Mouse (Mus musculus) retina, adult 2 months (tissue): ENCODE measurements around the gene Tspan15.

Experiments
- DNase-seq: peaks from one replicate; pipeline ENCODE4 v3.0.0-alpha.2; 2012; ENCODE audit warnings: low read depth, low spot score

Gene Tspan15

GRCm38 (mm10) chr10:62228126-62228525, 2.9 kb downstream of the Tspan15 start:
- no peak for DNase-seq

- no peak for DNase-seq
Observed at GRCm38 (mm10) chr10:62225839-62226238, 5.2 kb downstream of the Tspan15 start.

GRCm38 (mm10) chr10:62224231-62224630, 6.8 kb downstream of the Tspan15 start:
- DNase-seq: no peak

- DNase-seq: no peak
Observed at GRCm38 (mm10) chr10:62222777-62223176, 8.3 kb downstream of the Tspan15 start.

GRCm38 (mm10) chr10:62221647-62222046, 9.4 kb downstream of the Tspan15 start:
- DNase-seq: no peak

- DNase-seq: no peak
Observed at GRCm38 (mm10) chr10:62220732-62221514, 10.1 kb downstream of the Tspan15 start.

GRCm38 (mm10) chr10:62218789-62219172, 12.3 kb downstream of the Tspan15 start:
- DNase-seq: no peak

- no peak for DNase-seq
Observed at GRCm38 (mm10) chr10:62218044-62218788, 12.8 kb downstream of the Tspan15 start.

- no peak for DNase-seq
Observed at GRCm38 (mm10) chr10:62217196-62217595, 13.9 kb downstream of the Tspan15 start.

GRCm38 (mm10) chr10:62216595-62216994, 14.5 kb downstream of the Tspan15 start:
- DNase-seq: peak; percentile 55

GRCm38 (mm10) chr10:62215633-62216032, 15.4 kb downstream of the Tspan15 start:
- no peak for DNase-seq

- DNase-seq: no peak
Observed at GRCm38 (mm10) chr10:62215169-62215616, 15.9 kb downstream of the Tspan15 start.

GRCm38 (mm10) chr10:62211310-62211709, 19.7 kb downstream of the Tspan15 start:
- no peak for DNase-seq

- no peak for DNase-seq
Observed at GRCm38 (mm10) chr10:62208241-62208896, 22.7 kb downstream of the Tspan15 start.

GRCm38 (mm10) chr10:62202574-62202973, 28.5 kb downstream of the Tspan15 start:
- no peak for DNase-seq

GRCm38 (mm10) chr10:62198891-62199290, 32.2 kb downstream of the Tspan15 start:
- DNase-seq: no peak

- DNase-seq: no peak
Observed at GRCm38 (mm10) chr10:62197403-62197802, 33.6 kb downstream of the Tspan15 start.

GRCm38 (mm10) chr10:62195376-62195775, 35.7 kb downstream of the Tspan15 start:
- DNase-seq: no peak

GRCm38 (mm10) chr10:62194946-62195345, 36.1 kb downstream of the Tspan15 start:
- DNase-seq: no peak

- no peak for DNase-seq
Observed at GRCm38 (mm10) chr10:62194461-62194860, 36.6 kb downstream of the Tspan15 start.

- DNase-seq: no peak
Observed at GRCm38 (mm10) chr10:62194043-62194442, 37.0 kb downstream of the Tspan15 start.

GRCm38 (mm10) chr10:62192701-62193157, 38.3 kb downstream of the Tspan15 start:
- no peak for DNase-seq
